In the genomic region with DNA sequence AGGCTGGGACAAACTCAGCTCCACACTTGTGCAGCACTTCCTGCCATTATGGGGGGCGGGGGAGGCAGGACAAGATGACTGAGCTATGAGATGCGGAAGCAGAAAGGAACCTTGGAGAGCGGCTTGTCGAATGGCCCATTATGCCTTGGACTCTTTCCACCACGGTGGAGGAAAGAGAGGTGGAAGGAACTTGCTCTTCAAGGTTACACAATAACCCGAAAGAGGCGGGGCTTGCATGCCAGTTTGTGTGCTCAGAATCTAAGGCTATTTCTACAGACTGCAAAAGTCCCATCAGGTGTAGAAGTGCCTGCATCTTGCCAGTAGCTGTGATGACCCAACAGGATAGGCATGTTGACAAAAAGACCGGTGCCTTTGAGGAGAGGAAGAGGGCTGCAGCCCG, we compare ENCODE assay signal across 7 mouse cellular contexts.
DNase-seq lines count a peak whose midpoint lies in the region; ATAC-seq and TF ChIP-seq lines count a peak whose summit lies in the region.

No protein-coding gene starts in this region.

- H3K4me2 ChIP-seq in liver, embryonic 11.5 days, result no peak overlapping the region
- H3K4me2 ChIP-seq in kidney, embryonic 16.5 days (replicated peaks; ENCODE audit: low read depth, low read length), result no peak overlapping the region

- WGBS in liver, adult 2 months, result 53% methylated on average over 9 of the region's 9 CpGs
- 62% methylated on average over 9 of the region's 9 CpGs for WGBS in liver, embryonic 11.5 days
- WGBS in kidney, embryonic 16.5 days, result 53% methylated on average over 9 of the region's 9 CpGs

- H3K27ac ChIP-seq in liver, adult 2 months (replicated peaks; ENCODE audit: insufficient read depth, low read depth, low read length), result no peak overlapping the region
- no peak overlapping the region for H3K27ac ChIP-seq in liver, embryonic 11.5 days (ENCODE audit: low read depth, low read length)
- no peak overlapping the region for H3K27ac ChIP-seq in kidney, embryonic 16.5 days (ENCODE audit: low read length)

- DNase-seq in liver, adult 2 months (ENCODE audit: extremely low read depth, low read depth, low spot score), result peak; percentile 29
- no peak for DNase-seq in liver, embryonic 11.5 days (ENCODE audit: low spot score)
- peak; percentile 72 for DNase-seq in fat pad, adult 2 months (ENCODE audit: extremely low read depth, low read depth, low spot score)
- DNase-seq in ovary, postnatal 36 days (ENCODE audit: low spot score), result peak; percentile 19
- no peak for DNase-seq in cerebellum, adult 11-12 months

- no peak overlapping the region for H3K9ac ChIP-seq in liver, adult 2 months (ENCODE audit: low read depth, low read length)
- no peak overlapping the region for H3K9ac ChIP-seq in liver, embryonic 11.5 days (ENCODE audit: low read depth, low read length)
- H3K9ac ChIP-seq in kidney, embryonic 16.5 days (replicated peaks; ENCODE audit: low read length), result no peak overlapping the region

- no peaks in the 10 kb centered on the region for H3K9me3 ChIP-seq in liver, embryonic 11.5 days (ENCODE audit: control insufficient read depth, low read length)
- H3K9me3 ChIP-seq in kidney, embryonic 16.5 days (ENCODE audit: low read length), result no peaks in the 10 kb centered on the region

- H3K4me3 ChIP-seq in liver, adult 2 months (ENCODE audit: insufficient read depth, low read depth, low read length), result no peak overlapping the region
- H3K4me3 ChIP-seq in liver, embryonic 11.5 days (ENCODE audit: low read depth, low read length), result no peak overlapping the region
- H3K4me3 ChIP-seq in kidney, embryonic 16.5 days (ENCODE audit: low read length), result no peak overlapping the region

- no peaks in the 10 kb centered on the region for H3K27me3 ChIP-seq in liver, adult 2 months (ENCODE audit: control insufficient read depth, insufficient read depth, low read length)
- no peaks in the 10 kb centered on the region for H3K27me3 ChIP-seq in liver, embryonic 11.5 days (replicated peaks; ENCODE audit: control insufficient read depth, insufficient read depth, low read length)
- no peaks in the 10 kb centered on the region for H3K27me3 ChIP-seq in kidney, embryonic 16.5 days (ENCODE audit: insufficient read depth, low read length)

- TF ChIP-seq POLR2A in liver, adult 2 months (IDR thresholded peaks at IDR 0.05; ENCODE audit: extremely low read depth, insufficient read depth, low read length), result no peak

- ATAC-seq in liver, embryonic 11.5 days (replicated peaks; ENCODE audit: low FRiP score), result no peak
- peak; percentile 62; the same call in 1 of the 2 replicates for ATAC-seq in kidney, embryonic 16.5 days (ENCODE audit: low FRiP score, low TSS enrichment)
- ATAC-seq in frontal cortex, adult (ENCODE audit: low TSS enrichment), result no peak

- H3K79me2 ChIP-seq in liver, adult 2 months (ENCODE audit: control insufficient read depth, insufficient read depth, low read length), result no peaks in the 10 kb centered on the region

- no peak for TF ChIP-seq CTCF in liver, adult 2 months (IDR thresholded peaks at IDR 0.05; ENCODE audit: low read depth, low read length)

- H3K36me3 ChIP-seq in liver, adult 2 months (ENCODE audit: control insufficient read depth, insufficient read depth, low read length), result no peaks in the 10 kb centered on the region
- H3K36me3 ChIP-seq in liver, embryonic 11.5 days (ENCODE audit: control insufficient read depth, insufficient read depth, low read length), result no peaks in the 10 kb centered on the region
- no peaks in the 10 kb centered on the region for H3K36me3 ChIP-seq in kidney, embryonic 16.5 days (ENCODE audit: insufficient read depth, low read length)

- H3K4me1 ChIP-seq in liver, adult 2 months (ENCODE audit: control insufficient read depth, insufficient read depth, low read length), result no peaks in the 10 kb centered on the region
- H3K4me1 ChIP-seq in liver, embryonic 11.5 days (replicated peaks; ENCODE audit: control insufficient read depth, insufficient read depth, low read length), result no peaks in the 10 kb centered on the region
- H3K4me1 ChIP-seq in kidney, embryonic 16.5 days (ENCODE audit: insufficient read depth, low read length), result peaks cover 13% of the 10 kb centered on the region; the same call in 1 of the 2 replicates

Comparison
In these comparisons a context has a peak if more than half of its experiments do, and no peak if none do; other contexts are left out.
1. DNase-seq: peak in liver, adult 2 months (single experiment), fat pad, adult 2 months (single experiment) and ovary, postnatal 36 days (single experiment); none in liver, embryonic 11.5 days (single experiment) and cerebellum, adult 11-12 months (single experiment).